Mouse (Mus musculus) intestine, embryonic 14.5 days (tissue): Measurements from ENCODE around the gene Nxpe3. TPM values are rescaled to one million over a fixed set of nuclear protein-coding genes. Genes with fewer than 3 reads are reported as not detected.

ENCODE experiments used
- ATAC-seq: fragments of 200-750 bp; cut with Nextera tagmentation; replicated peaks from 2 replicates; pipeline ENCODE4 v1.8.0; 2017; ENCODE audit warnings: low read depth, moderate number of reproducible peaks, moderate TSS enrichment, moderate library complexity; ENCODE audit not compliant: low FRiP score, low TSS enrichment
- DNase-seq: peaks from one replicate; pipeline ENCODE4 v3.0.0-alpha.2; 2018; ENCODE audit warnings: low spot score
- H3K27ac ChIP-seq: fragments of 300-500 bp; sonication (generic); 2 replicates; pipeline ENCODE4 v1.5.1; 2014; ENCODE audit warnings: low read depth, mild to moderate bottlenecking, control low read depth
- H3K27me3 ChIP-seq: fragments of 300-500 bp; sonication (generic); replicated peaks from 2 replicates; pipeline ENCODE4 v1.6.1; 2014; ENCODE audit warnings: low read length, control low read depth; ENCODE audit not compliant: control insufficient read depth, insufficient read depth
- H3K36me3 ChIP-seq: fragments of 300-500 bp; sonication (generic); 2 replicates; pipeline ENCODE4 v1.6.1; 2014; ENCODE audit warnings: low read length, control low read depth; ENCODE audit not compliant: control insufficient read depth, insufficient read depth
- H3K4me1 ChIP-seq: fragments of 300-500 bp; sonication (generic); replicated peaks from 2 replicates; pipeline ENCODE4 v1.6.1; 2014; ENCODE audit warnings: low read length, control low read depth, mixed read lengths; ENCODE audit not compliant: control insufficient read depth, insufficient read depth
- H3K4me2 ChIP-seq: fragments of 300-500 bp; sonication (generic); 2 replicates; pipeline ENCODE4 v1.6.1; 2014; ENCODE audit warnings: low read length
- H3K4me3 ChIP-seq: fragments of 300-500 bp; sonication (generic); 2 replicates; pipeline ENCODE4 v1.5.1; 2014; ENCODE audit warnings: low read depth, low read length, control low read depth, mixed read lengths
- H3K9ac ChIP-seq: fragments of 300-500 bp; sonication (generic); 2 replicates; pipeline ENCODE4 v1.6.1; 2014; ENCODE audit warnings: mild to moderate bottlenecking, low read length
- H3K9me3 ChIP-seq: fragments of 300-500 bp; sonication (generic); 2 replicates; pipeline ENCODE4 v1.6.1; 2016; ENCODE audit warnings: low read length, control low read depth; ENCODE audit not compliant: control insufficient read depth
- WGBS: fragments of 180-500 bp; shearing (Covaris S2); extraction: QIAGEN DNeasy Blood & Tissue Kit; methylation state at CpG from one replicate; pipeline ENCODE4 v1.1.7; 2014; 5-methylcytosine and 5-hydroxymethylcytosine counted together
- polyA plus RNA-seq: library from polyadenylated mRNA; unstranded; fragments of >200 nt; fragmentation: Nextera tagmentation; extraction: Ambion mirVana; gene quantifications from 2 replicates; pipeline ENCODE4 v1.2.1, GENCODE M21; 2014

Nxpe3 gene
- polyA plus RNA-seq, 1 experiment from 2014 or later = 1.5 TPM

DNA sequence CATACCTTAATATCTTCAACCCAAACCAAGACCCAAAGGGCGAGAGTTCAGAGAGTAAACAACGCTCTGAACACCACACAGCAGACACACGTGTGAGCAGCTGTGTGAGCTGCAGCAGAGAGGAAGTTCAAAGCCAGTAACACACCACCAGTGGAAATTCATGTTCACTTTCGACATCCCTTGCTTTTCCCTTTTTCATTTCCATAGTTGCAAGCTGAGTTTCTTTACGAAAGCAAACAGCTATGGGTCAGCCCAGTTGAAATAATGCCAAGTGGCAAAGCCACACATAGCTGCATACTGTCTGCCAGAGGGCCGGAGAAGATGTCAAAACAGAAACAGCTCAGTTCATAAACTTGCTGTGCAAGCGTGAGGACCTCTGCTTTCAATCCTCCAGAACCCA is 96.2 kb downstream of the Nxpe3 start:
- H3K36me3 ChIP-seq = no peaks in the 10 kb centered on the region
- no peak overlapping the region for H3K4me3 ChIP-seq
- DNase-seq = no peak
- 52% methylated on average over 7 of the region's 7 CpGs for WGBS
- ATAC-seq = no peak
- no peak overlapping the region for H3K9ac ChIP-seq
- no peak overlapping the region for H3K27ac ChIP-seq
- H3K9me3 ChIP-seq = no peaks in the 10 kb centered on the region
- H3K4me2 ChIP-seq = no peak overlapping the region
- no peaks in the 10 kb centered on the region for H3K27me3 ChIP-seq
- no peaks in the 10 kb centered on the region for H3K4me1 ChIP-seq

DNA sequence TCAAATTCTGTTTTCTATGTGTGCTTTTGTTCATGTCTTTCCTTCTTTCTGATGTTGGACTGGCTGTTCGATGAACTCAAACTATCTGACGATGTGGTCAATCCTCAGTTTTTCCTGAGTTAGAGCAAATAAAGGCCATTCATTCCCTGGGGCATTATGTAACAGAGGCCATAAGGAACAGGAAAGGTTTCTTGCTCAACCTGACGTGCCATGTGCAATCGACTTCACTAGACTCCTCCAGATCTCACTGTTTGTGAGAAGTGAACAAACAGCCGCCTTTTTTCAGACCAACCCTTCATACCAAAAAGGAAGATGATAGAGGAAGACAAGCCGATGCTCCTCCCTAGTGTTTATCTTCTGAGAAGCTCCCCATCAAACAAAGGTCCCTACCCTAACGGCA is 104.8 kb downstream of the Nxpe3 start:
- ATAC-seq (no peak), DNase-seq (no peak)
- Histone ChIP-seq H3K9ac (no peak overlapping the region), H3K36me3 (no peaks in the 10 kb centered on the region), H3K27me3 (no peaks in the 10 kb centered on the region), H3K4me1 (no peaks in the 10 kb centered on the region), H3K4me2 (no peak overlapping the region), H3K4me3 (no peak overlapping the region), H3K27ac (no peak overlapping the region), H3K9me3 (no peaks in the 10 kb centered on the region)
- 84% methylated on average over 7 of the region's 7 CpGs for WGBS

Other genes with a start within 250 kb of the Nxpe3 start
- gene Nfkbiz, start 56.4 kb downstream of the Nxpe3 start, polyA plus RNA-seq = 8.9 and 10.8 TPM in 2 replicates
- gene Cep97, start 39.6 kb upstream of the Nxpe3 start, polyA plus RNA-seq = 8.3 and 10.6 TPM in 2 replicates
- gene Rpl24, start 71.0 kb upstream of the Nxpe3 start, polyA plus RNA-seq = 882 and 886 TPM in 2 replicates
- 18.9 and 20.3 TPM in 2 replicates for gene Zbtb11, start 78.6 kb upstream of the Nxpe3 start, polyA plus RNA-seq
- 195 and 219 TPM in 2 replicates for gene Pcnp, start 134.5 kb upstream of the Nxpe3 start, polyA plus RNA-seq
- gene Trmt10c, start 142.5 kb upstream of the Nxpe3 start, polyA plus RNA-seq = 28.5 and 29.6 TPM in 2 replicates
- 28.0 and 31.0 TPM in 2 replicates for gene Senp7, start 153.1 kb upstream of the Nxpe3 start, polyA plus RNA-seq